Mouse (Mus musculus) CH12.LX (cell line): ENCODE measurements around the gene Cdc42. TPM values are rescaled to one million over a fixed set of nuclear protein-coding genes. Genes with fewer than 3 reads are reported as not detected.

Experiments
- DNase-seq: peaks from one replicate; pipeline ENCODE4 v3.0.0-alpha.2; 2013; ENCODE audit errors: extremely low read depth
- H3K27ac ChIP-seq: 2 replicates; pipeline ENCODE4 v1.5.1; 2012; ENCODE audit warnings: low read depth, mild to moderate bottlenecking, control low read depth, moderate library complexity; ENCODE audit not compliant: insufficient read depth
- H3K27me3 ChIP-seq: replicated peaks from 2 replicates; pipeline ENCODE3; 2012; ENCODE audit warnings: inconsistent platforms
- H3K36me3 ChIP-seq, 2 experiments: replicated peaks in 1 of 2; 2 replicates each; pipeline versions ENCODE3 to v1.6.1; 2012; ENCODE audit warnings: inconsistent platforms in 1 of 2, low read length in 1 of 2, mild to moderate bottlenecking in 1 of 2, mixed read lengths in 1 of 2, moderate library complexity in 1 of 2; ENCODE audit not compliant: control insufficient read depth in 1 of 2, insufficient read depth in 1 of 2
- H3K4me1 ChIP-seq, 2 experiments: 2 replicates each; pipeline ENCODE4 v1.6.1; 2012; ENCODE audit warnings: inconsistent platforms in 1 of 2, moderate library complexity in 1 of 2; ENCODE audit not compliant: insufficient read depth in 2 of 2, control insufficient read depth in 1 of 2
- H3K4me2 ChIP-seq: 2 replicates; pipeline ENCODE4 v1.6.1; 2012; ENCODE audit warnings: low read depth, mild to moderate bottlenecking, control low read depth; ENCODE audit not compliant: poor library complexity, insufficient read depth, severe bottlenecking
- H3K4me3 ChIP-seq, 3 experiments: fragments of 150-350 bp in 1 of 3; sonication (generic) in 1 of 3; replicated peaks in 1 of 3; 2 replicates each; pipeline versions ENCODE3 to v1.5.1; 2011 to 2012; ENCODE audit warnings: low read depth in 2 of 3, low read length in 2 of 3, mild to moderate bottlenecking in 2 of 3, moderate library complexity in 2 of 3, control low read depth in 1 of 3, improper control_type of control experiment in 1 of 3, inconsistent platforms in 1 of 3, mixed read lengths in 1 of 3; ENCODE audit not compliant: poor library complexity in 1 of 3
- H3K79me2 ChIP-seq: replicated peaks from 2 replicates; pipeline ENCODE4 v1.6.1; 2012; ENCODE audit warnings: mild to moderate bottlenecking, moderate library complexity; ENCODE audit not compliant: control insufficient read depth, poor library complexity, insufficient read depth, severe bottlenecking; ENCODE audit errors: extremely low read depth
- H3K9ac ChIP-seq: 2 replicates; pipeline ENCODE4 v1.6.1; 2012; ENCODE audit warnings: low read depth, mild to moderate bottlenecking, control low read depth, moderate library complexity; ENCODE audit not compliant: insufficient read depth
- H3K9me3 ChIP-seq: replicated peaks from 2 replicates; pipeline ENCODE3; 2012; ENCODE audit warnings: low read length, inconsistent platforms, mixed read lengths
- BHLHE40 ChIP-seq: IDR thresholded peaks from 2 replicates; pipeline ENCODE4 v1.6.1; 2011; ENCODE audit warnings: mild to moderate bottlenecking, low read depth, low read length, improper control_type of control experiment
- CHD1 ChIP-seq: IDR thresholded peaks from 2 replicates; pipeline ENCODE4 v1.6.1; 2012; ENCODE audit warnings: low read depth, low read length, improper control_type of control experiment, inconsistent platforms
- CHD2 ChIP-seq: IDR thresholded peaks from 2 replicates; pipeline ENCODE4 v1.6.1; 2011; ENCODE audit warnings: low read length, improper control_type of control experiment
- CTCF ChIP-seq, 2 experiments: IDR thresholded peaks in 1 of 2; conservative IDR thresholded peaks in 1 of 2; 2 replicates each; pipeline ENCODE4 v1.5.1; 2011 to 2012; ENCODE audit warnings: low read depth in 2 of 2, low read length in 2 of 2, improper control_type of control experiment in 1 of 2, inconsistent platforms in 1 of 2, mild to moderate bottlenecking in 1 of 2, moderate library complexity in 1 of 2
- ELF1 ChIP-seq: IDR thresholded peaks from 2 replicates; pipeline ENCODE4 v1.6.1; 2014; ENCODE audit warnings: low read depth, mild to moderate bottlenecking, inconsistent platforms, low read length, improper control_type of control experiment
- EP300 ChIP-seq: IDR thresholded peaks from 2 replicates; pipeline ENCODE4 v1.6.1; 2011; ENCODE audit warnings: low read length, improper control_type of control experiment
- ETS1 ChIP-seq: conservative IDR thresholded peaks from 2 replicates; pipeline ENCODE4 v1.6.1; 2012; ENCODE audit warnings: low read depth, mild to moderate bottlenecking, inconsistent platforms, low read length, improper control_type of control experiment, moderate library complexity
- HCFC1 ChIP-seq: IDR thresholded peaks from 2 replicates; pipeline ENCODE4 v1.6.1; 2012; ENCODE audit warnings: low read depth, mild to moderate bottlenecking, inconsistent platforms, low read length, improper control_type of control experiment
- IRF4 ChIP-seq: IDR thresholded peaks from 2 replicates; pipeline ENCODE4 v1.6.1; 2014; ENCODE audit warnings: low read depth, mild to moderate bottlenecking, inconsistent platforms, low read length, improper control_type of control experiment
- KAT2A ChIP-seq: IDR thresholded peaks from 2 replicates; pipeline ENCODE4 v1.6.1; 2012; ENCODE audit warnings: low read length, improper control_type of control experiment, inconsistent platforms; ENCODE audit not compliant: insufficient replicate concordance
- MAX ChIP-seq: IDR thresholded peaks from 2 replicates; pipeline ENCODE4 v1.6.1; 2011; ENCODE audit warnings: low read length, improper control_type of control experiment
- MAZ ChIP-seq: IDR thresholded peaks from 2 replicates; pipeline ENCODE4 v1.6.1; 2012; ENCODE audit warnings: low read depth, mild to moderate bottlenecking, inconsistent platforms, low read length, improper control_type of control experiment, moderate library complexity
- NRF1 ChIP-seq: IDR thresholded peaks from 2 replicates; pipeline ENCODE4 v1.6.1; 2014; ENCODE audit warnings: low read depth, mild to moderate bottlenecking, inconsistent platforms, low read length, improper control_type of control experiment, moderate library complexity
- PAX5 ChIP-seq: IDR thresholded peaks from 2 replicates; pipeline ENCODE4 v1.6.1; 2012; ENCODE audit warnings: low read length, inconsistent platforms, mixed read lengths
- POLR2A ChIP-seq: IDR thresholded peaks from 2 replicates; pipeline ENCODE4 v1.6.1; 2011; ENCODE audit warnings: low read depth, mild to moderate bottlenecking, improper control_type of control experiment, low read length
- POLR2AphosphoS2 ChIP-seq: IDR thresholded peaks from 2 replicates; pipeline ENCODE4 v1.6.1; 2011; ENCODE audit warnings: low read depth, low read length, improper control_type of control experiment
- RAD21 ChIP-seq: IDR thresholded peaks from 2 replicates; pipeline ENCODE4 v1.6.1; 2011; ENCODE audit warnings: low read depth, mild to moderate bottlenecking, low read length, improper control_type of control experiment, moderate library complexity
- RCOR1 ChIP-seq: conservative IDR thresholded peaks from 2 replicates; pipeline ENCODE4 v1.6.1; 2012; ENCODE audit warnings: low read depth, mild to moderate bottlenecking, inconsistent platforms, low read length, improper control_type of control experiment
- SMC3 ChIP-seq: IDR thresholded peaks from 2 replicates; pipeline ENCODE4 v1.6.1; 2011; ENCODE audit warnings: low read depth, low read length, improper control_type of control experiment
- TBP ChIP-seq: conservative IDR thresholded peaks from 2 replicates; pipeline ENCODE4 v1.6.1; 2011; ENCODE audit warnings: low read depth, low read length, improper control_type of control experiment
- TCF12 ChIP-seq: IDR thresholded peaks from 2 replicates; pipeline ENCODE4 v1.6.1; 2014; ENCODE audit warnings: low read depth, mild to moderate bottlenecking, inconsistent platforms, low read length, improper control_type of control experiment
- USF2 ChIP-seq: conservative IDR thresholded peaks from 2 replicates; pipeline ENCODE4 v1.6.1; 2011; ENCODE audit warnings: low read depth, low read length, improper control_type of control experiment
- ZC3H11A ChIP-seq: IDR thresholded peaks from 2 replicates; pipeline ENCODE4 v1.6.1; 2012; ENCODE audit warnings: low read depth, mild to moderate bottlenecking, inconsistent platforms, low read length, improper control_type of control experiment
- ZKSCAN1 ChIP-seq: IDR thresholded peaks from 2 replicates; pipeline ENCODE4 v1.6.1; 2012; ENCODE audit warnings: low read depth, inconsistent platforms, low read length, improper control_type of control experiment, borderline replicate concordance
- ZNF384 ChIP-seq: IDR thresholded peaks from 2 replicates; pipeline ENCODE4 v1.6.1; 2012; ENCODE audit warnings: low read depth, low read length, improper control_type of control experiment, inconsistent platforms
- dilution Hi-C: fragments of 300-500 bp; cut with MboI; formaldehyde crosslinking; loops from 2 replicates; pipeline ENCODE4 v1.14.3; 2020; ENCODE audit warnings: low sequenced_read_pairs; ENCODE audit not compliant: extremely low pct_unique_long_range_greater_than_20kb, extremely low pct_ligation_motif_present
- in situ Hi-C: fragments of 300-500 bp; cut with MboI; formaldehyde crosslinking; loops from 3 replicates; pipeline ENCODE4 v1.14.3; 2019; ENCODE audit warnings: low sequenced_read_pairs, low pct_ligation_motif_present, low pct_unique_long_range_greater_than_20kb, mixed read lengths
- polyA plus RNA-seq: library from polyadenylated mRNA; unstranded; fragments of >175 nt; gene quantifications from 2 replicates; pipeline ENCODE4 v1.2.1, GENCODE M21; 2012; ENCODE audit warnings: low read depth; ENCODE audit not compliant: insufficient read length
- total RNA-seq, 2 experiments: library from RNA; depleted of rRNA; stranded (reverse); fragments of 300-350 nt in 1 of 2; fragments of >200 nt in 1 of 2; gene quantifications; 2 replicates each; pipeline ENCODE4 v1.2.3; 2012 to 2014

The Cdc42 gene
- total and polyA plus RNA-seq, 3 experiments: 209 to 594 (median 378) TPM

DNA sequence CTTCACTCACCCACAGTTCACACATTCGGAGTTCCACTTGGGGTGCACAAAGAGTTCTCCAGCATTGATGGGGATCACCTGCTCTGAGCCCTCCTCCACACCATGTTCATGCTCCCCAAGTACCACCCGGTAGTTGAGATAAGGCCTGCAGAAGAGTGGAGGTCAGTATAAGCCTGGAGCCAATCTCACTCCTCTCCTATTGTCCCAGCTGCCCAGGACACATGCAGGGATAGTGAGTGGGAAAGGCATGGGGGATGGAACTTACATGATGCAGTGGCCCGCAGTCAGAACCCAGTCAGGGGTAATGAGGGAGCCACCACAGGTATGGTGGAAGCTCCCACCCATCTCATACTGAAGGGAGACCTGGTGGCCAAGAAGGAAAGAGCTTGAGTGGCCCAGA, 48.1 kb upstream of the Cdc42 start:
- dilution Hi-C loops (no loop called here), in situ Hi-C loops (no loop called here)
- Histone ChIP-seq H3K27me3 (peaks cover 43% of the 10 kb centered on the region), H3K27ac (no peak overlapping the region), H3K9ac (no peak overlapping the region), H3K36me3 (no peaks in the 10 kb centered on the region), H3K4me1 (no peaks in the 10 kb centered on the region), H3K4me2 (no peak overlapping the region), H3K79me2 (no peaks in the 10 kb centered on the region), H3K9me3 (no peaks in the 10 kb centered on the region), H3K4me3 (no peak overlapping the region)
- no peak for DNase-seq
- TF ChIP-seq HCFC1: no peak
- TF ChIP-seq ZC3H11A: no peak
- TF ChIP-seq CTCF (conservative IDR thresholded peaks at IDR 0.05 in 1 of 2, IDR thresholded peaks at IDR 0.05 in 1 of 2; ENCODE audit: low read depth in 2 of 2, low read length in 2 of 2): no peak
- TF ChIP-seq TBP: no peak
- no peak for TF ChIP-seq NRF1
- no peak for TF ChIP-seq MAX
- no peak for TF ChIP-seq POLR2AphosphoS2
- TF ChIP-seq TCF12: no peak
- no peak for TF ChIP-seq CHD1
- no peak for TF ChIP-seq RAD21
- no peak for TF ChIP-seq CHD2
- TF ChIP-seq POLR2A: no peak
- TF ChIP-seq ZKSCAN1: no peak

DNA sequence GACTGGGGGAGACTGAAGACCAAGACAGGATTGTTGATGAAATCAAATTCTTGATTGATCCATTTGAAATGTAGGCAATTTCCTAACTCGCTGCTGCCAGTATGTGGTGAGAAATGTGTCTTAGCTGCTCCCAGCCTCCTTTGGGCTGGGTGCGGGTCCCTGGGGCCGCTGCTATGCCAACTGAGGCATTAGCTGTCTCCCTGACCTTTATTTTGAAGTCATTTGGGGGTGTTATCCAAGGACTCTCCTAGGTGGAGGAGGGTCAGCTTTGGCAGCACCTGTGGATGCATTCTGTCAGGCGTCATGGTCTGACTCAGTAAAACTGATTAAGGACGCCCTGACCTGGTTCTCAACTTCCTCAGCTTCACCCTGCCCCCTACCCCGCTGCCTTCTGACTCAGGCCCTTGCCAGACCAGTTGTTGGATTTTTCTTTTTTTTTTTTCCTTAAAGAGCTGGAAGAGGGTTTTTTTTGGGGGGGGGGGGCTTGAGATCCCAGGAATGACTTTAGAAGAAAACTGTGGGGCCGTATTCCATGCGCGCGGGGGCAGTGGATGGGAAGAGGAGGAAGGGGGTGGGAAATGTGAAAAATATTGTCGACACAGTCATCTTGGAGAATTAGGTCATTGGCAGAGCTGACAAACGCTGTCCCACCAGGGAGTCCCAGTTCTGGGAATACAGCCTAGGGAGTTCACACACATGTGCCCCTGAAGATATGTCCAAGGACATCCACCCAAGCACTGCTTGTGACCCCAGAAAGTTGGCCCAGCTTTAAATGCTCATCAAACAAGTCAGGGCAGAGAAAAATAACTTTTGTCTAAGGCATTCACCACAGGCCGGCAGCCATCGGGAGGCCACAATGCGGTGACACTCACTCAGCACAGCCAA, 39.4 kb upstream of the Cdc42 start:
- TF ChIP-seq EP300: no peak
- TF ChIP-seq ETS1: no peak
- no peak for TF ChIP-seq TBP
- TF ChIP-seq BHLHE40: no peak
- no peak for TF ChIP-seq CHD1
- TF ChIP-seq HCFC1: no peak
- TF ChIP-seq ELF1: no peak
- TF ChIP-seq RCOR1: no peak
- TF ChIP-seq USF2: no peak
- TF ChIP-seq ZKSCAN1: no peak
- TF ChIP-seq IRF4: no peak
- TF ChIP-seq MAZ: no peak
- TF ChIP-seq SMC3: no peak
- no peak for TF ChIP-seq RAD21
- no peak for TF ChIP-seq MAX
- no peak for TF ChIP-seq POLR2AphosphoS2
- TF ChIP-seq PAX5: no peak
- TF ChIP-seq KAT2A: no peak
- TF ChIP-seq ZNF384: no peak
- dilution Hi-C loops (no loop called here), in situ Hi-C loops (no loop called here)
- Histone ChIP-seq H3K9ac (no peak overlapping the region), H3K4me2 (no peak overlapping the region), H3K4me3 (no peak overlapping the region), H3K79me2 (no peaks in the 10 kb centered on the region), H3K9me3 (peaks cover 3% of the 10 kb centered on the region), H3K27ac (no peak overlapping the region), H3K4me1 (peaks cover 2 to 13% of the 10 kb centered on the region in 2 experiments; a peak in 2 of 4 replicates), H3K27me3 (peaks cover 4% of the 10 kb centered on the region), H3K36me3 (no peaks in the 10 kb centered on the region)
- no peak for DNase-seq
